Mouse (Mus musculus) intestine, embryonic 14.5 days (tissue): ENCODE measurements around the gene AU022252. TPM values are rescaled to one million over a fixed set of nuclear protein-coding genes. Genes with fewer than 3 reads are reported as not detected.

Experiments
- ATAC-seq: fragments of 200-750 bp; cut with Nextera tagmentation; replicated peaks from 2 replicates; pipeline ENCODE4 v1.8.0; 2017; ENCODE audit warnings: low read depth, moderate number of reproducible peaks, moderate TSS enrichment, moderate library complexity; ENCODE audit not compliant: low FRiP score, low TSS enrichment
- DNase-seq: peaks from one replicate; pipeline ENCODE4 v3.0.0-alpha.2; 2018; ENCODE audit warnings: low spot score
- H3K27ac ChIP-seq: fragments of 300-500 bp; sonication (generic); 2 replicates; pipeline ENCODE4 v1.5.1; 2014; ENCODE audit warnings: low read depth, mild to moderate bottlenecking, control low read depth
- H3K27me3 ChIP-seq: fragments of 300-500 bp; sonication (generic); replicated peaks from 2 replicates; pipeline ENCODE4 v1.6.1; 2014; ENCODE audit warnings: low read length, control low read depth; ENCODE audit not compliant: control insufficient read depth, insufficient read depth
- H3K36me3 ChIP-seq: fragments of 300-500 bp; sonication (generic); 2 replicates; pipeline ENCODE4 v1.6.1; 2014; ENCODE audit warnings: low read length, control low read depth; ENCODE audit not compliant: control insufficient read depth, insufficient read depth
- H3K4me1 ChIP-seq: fragments of 300-500 bp; sonication (generic); replicated peaks from 2 replicates; pipeline ENCODE4 v1.6.1; 2014; ENCODE audit warnings: low read length, control low read depth, mixed read lengths; ENCODE audit not compliant: control insufficient read depth, insufficient read depth
- H3K4me2 ChIP-seq: fragments of 300-500 bp; sonication (generic); 2 replicates; pipeline ENCODE4 v1.6.1; 2014; ENCODE audit warnings: low read length
- H3K4me3 ChIP-seq: fragments of 300-500 bp; sonication (generic); 2 replicates; pipeline ENCODE4 v1.5.1; 2014; ENCODE audit warnings: low read depth, low read length, control low read depth, mixed read lengths
- H3K9ac ChIP-seq: fragments of 300-500 bp; sonication (generic); 2 replicates; pipeline ENCODE4 v1.6.1; 2014; ENCODE audit warnings: mild to moderate bottlenecking, low read length
- H3K9me3 ChIP-seq: fragments of 300-500 bp; sonication (generic); 2 replicates; pipeline ENCODE4 v1.6.1; 2016; ENCODE audit warnings: low read length, control low read depth; ENCODE audit not compliant: control insufficient read depth
- WGBS: fragments of 180-500 bp; shearing (Covaris S2); extraction: QIAGEN DNeasy Blood & Tissue Kit; methylation state at CpG from one replicate; pipeline ENCODE4 v1.1.7; 2014; 5-methylcytosine and 5-hydroxymethylcytosine counted together
- polyA plus RNA-seq: library from polyadenylated mRNA; unstranded; fragments of >200 nt; fragmentation: Nextera tagmentation; extraction: Ambion mirVana; gene quantifications from 2 replicates; pipeline ENCODE4 v1.2.1, GENCODE M21; 2014

Gene AU022252
- polyA plus RNA-seq, 1 experiment from 2014 or later: 27.0 TPM

- H3K27me3 ChIP-seq: no peaks in the 10 kb centered on the region
- peaks cover 6% of the 10 kb centered on the region; the same call in 1 of the 2 replicates for H3K4me1 ChIP-seq
- peak within 1 kb of the TSS; percentile 85 for H3K4me3 ChIP-seq
- ATAC-seq (peak; percentile 100), DNase-seq (peak; percentile 88)
- H3K9ac ChIP-seq: peak within 1 kb of the TSS; percentile 81
- WGBS: under 1% methylated on average over 40 of the region's 40 CpGs
- H3K4me2 ChIP-seq: peak within 1 kb of the TSS; percentile 74
- H3K27ac ChIP-seq: peak within 1 kb of the TSS; percentile 39; the same call in 1 of the 2 replicates
- H3K36me3 ChIP-seq: peaks cover 17% of the 10 kb centered on the region
- no peaks in the 10 kb centered on the region for H3K9me3 ChIP-seq
These were observed 58.6 kb downstream of the AU022252 start, which contains the start of gene Zfp691 for GRCm38 (mm10) chr4:119173851-119174453. Gene Zfp691 (minus strand): TSS chr4:119174195.

- ATAC-seq (no peak), DNase-seq (peak; percentile 54)
- WGBS: 37% methylated on average over 18 of the region's 18 CpGs
- Histone ChIP-seq H3K27me3 (no peaks in the 10 kb centered on the region), H3K9me3 (no peaks in the 10 kb centered on the region), H3K4me3 (peak overlapping the region; percentile 85), H3K27ac (no peak overlapping the region), H3K36me3 (peaks cover 25% of the 10 kb centered on the region), H3K9ac (peak overlapping the region; percentile 81), H3K4me1 (peaks cover 6% of the 10 kb centered on the region; the same call in 1 of the 2 replicates), H3K4me2 (peak overlapping the region; percentile 74)
These were observed 59.4 kb downstream of the AU022252 start for GRCm38 (mm10) chr4:119172919-119173650.

GRCm38 (mm10) chr4:119167663-119168062 lies 64.8 kb downstream of the AU022252 start:
- H3K9me3 ChIP-seq: no peaks in the 10 kb centered on the region
- ATAC-seq (0 out of 2 replicates have a peak, but pooled peaks have one; percentile 61), DNase-seq (peak; percentile 91)
- no peak overlapping the region for H3K4me3 ChIP-seq
- H3K4me1 ChIP-seq: peaks cover 1% of the 10 kb centered on the region; the same call in 1 of the 2 replicates
- H3K27me3 ChIP-seq: no peaks in the 10 kb centered on the region
- peaks cover 27% of the 10 kb centered on the region for H3K36me3 ChIP-seq
- H3K27ac ChIP-seq: no peak overlapping the region
- H3K4me2 ChIP-seq: no peak overlapping the region
- 5% methylated on average over 4 of the region's 4 CpGs for WGBS
- H3K9ac ChIP-seq: no peak overlapping the region

GRCm38 (mm10) chr4:119167068-119167467 lies 65.4 kb downstream of the AU022252 start:
- H3K9ac ChIP-seq: no peak overlapping the region
- no peak overlapping the region for H3K4me3 ChIP-seq
- no peaks in the 10 kb centered on the region for H3K9me3 ChIP-seq
- DNase-seq: no peak
- no peak overlapping the region for H3K4me2 ChIP-seq
- no peak overlapping the region for H3K27ac ChIP-seq
- ATAC-seq: peak; percentile 48; the same call in 1 of the 2 replicates
- WGBS: 81% methylated on average over 4 of the region's 4 CpGs
- no peaks in the 10 kb centered on the region for H3K27me3 ChIP-seq
- H3K36me3 ChIP-seq: peaks cover 27% of the 10 kb centered on the region
- no peaks in the 10 kb centered on the region for H3K4me1 ChIP-seq

- WGBS: 77% methylated on average over 7 of the region's 7 CpGs
- Histone ChIP-seq H3K9me3 (no peaks in the 10 kb centered on the region), H3K36me3 (peaks cover 27% of the 10 kb centered on the region), H3K4me2 (no peak overlapping the region), H3K4me3 (no peak overlapping the region), H3K4me1 (no peaks in the 10 kb centered on the region), H3K27ac (no peak overlapping the region), H3K27me3 (no peaks in the 10 kb centered on the region), H3K9ac (no peak overlapping the region)
- ATAC-seq: no peak
- no peak for DNase-seq
These were observed 66.6 kb downstream of the AU022252 start for GRCm38 (mm10) chr4:119165916-119166315.

GRCm38 (mm10) chr4:119162990-119163389 lies 69.5 kb downstream of the AU022252 start:
- ATAC-seq: no peak
- Histone ChIP-seq H3K27ac (no peak overlapping the region), H3K4me3 (no peak overlapping the region), H3K36me3 (peaks cover 1% of the 10 kb centered on the region; the same call in 1 of the 2 replicates), H3K27me3 (no peaks in the 10 kb centered on the region), H3K4me1 (no peaks in the 10 kb centered on the region), H3K9me3 (no peaks in the 10 kb centered on the region), H3K9ac (no peak overlapping the region), H3K4me2 (no peak overlapping the region)
- DNase-seq: no peak
- WGBS: 81% methylated on average over 4 of the region's 4 CpGs

- Histone ChIP-seq H3K36me3 (no peaks in the 10 kb centered on the region), H3K4me1 (no peaks in the 10 kb centered on the region), H3K4me3 (no peak overlapping the region), H3K9me3 (no peaks in the 10 kb centered on the region), H3K27me3 (no peaks in the 10 kb centered on the region), H3K27ac (no peak overlapping the region), H3K9ac (no peak overlapping the region), H3K4me2 (no peak overlapping the region)
- no peak for ATAC-seq
- DNase-seq: no peak
- WGBS: 74% methylated on average over 3 of the region's 3 CpGs
These were observed 71.2 kb downstream of the AU022252 start for GRCm38 (mm10) chr4:119161358-119161757.

- no peaks in the 10 kb centered on the region for H3K4me1 ChIP-seq
- no peak for DNase-seq
- H3K36me3 ChIP-seq: no peaks in the 10 kb centered on the region
- H3K4me2 ChIP-seq: no peak overlapping the region
- ATAC-seq: peak; percentile 81
- no peaks in the 10 kb centered on the region for H3K9me3 ChIP-seq
- no peaks in the 10 kb centered on the region for H3K27me3 ChIP-seq
- H3K9ac ChIP-seq: no peak overlapping the region
- H3K27ac ChIP-seq: peak overlapping the region; percentile 29; the same call in 1 of the 2 replicates
- H3K4me3 ChIP-seq: no peak overlapping the region
- WGBS: 56% methylated on average over 5 of the region's 5 CpGs
These were observed 74.6 kb downstream of the AU022252 start for GRCm38 (mm10) chr4:119157891-119158290.
